Mouse (Mus musculus) midbrain, embryonic 15.5 days (tissue): ENCODE measurements at regions not wholly inside any gene's neighbourhood (a gene's known extent, or its start where the extent isn't known, plus 50 kb on each side); places are given as distances from the start of the nearest gene placed in this dataset.

ENCODE experiments used
- ATAC-seq: fragments of 200-750 bp; cut with Nextera tagmentation; replicated peaks from 2 replicates; pipeline ENCODE4 v1.8.0; 2017; ENCODE audit warnings: moderate TSS enrichment
- H3K27ac ChIP-seq: fragments of 300-500 bp; sonication (generic); 2 replicates; pipeline ENCODE4 v1.5.1; 2015; ENCODE audit warnings: mild to moderate bottlenecking, inconsistent platforms
- H3K27me3 ChIP-seq: fragments of 300-500 bp; sonication (generic); replicated peaks from 2 replicates; pipeline ENCODE4 v1.6.1; 2015; ENCODE audit warnings: inconsistent platforms
- H3K36me3 ChIP-seq: fragments of 300-500 bp; sonication (generic); replicated peaks from 2 replicates; pipeline ENCODE4 v1.6.1; 2015; ENCODE audit warnings: inconsistent platforms
- H3K4me1 ChIP-seq: fragments of 300-500 bp; sonication (generic); 2 replicates; pipeline ENCODE4 v1.6.1; 2015; ENCODE audit warnings: inconsistent platforms
- H3K4me2 ChIP-seq: fragments of 300-500 bp; sonication (generic); 2 replicates; pipeline ENCODE4 v1.6.1; 2015; ENCODE audit warnings: inconsistent platforms, mild to moderate bottlenecking, moderate library complexity
- H3K4me3 ChIP-seq: fragments of 300-500 bp; sonication (generic); 2 replicates; pipeline ENCODE4 v1.5.1; 2015; ENCODE audit warnings: mild to moderate bottlenecking, inconsistent platforms
- H3K9ac ChIP-seq: fragments of 300-500 bp; sonication (generic); 2 replicates; pipeline ENCODE4 v1.6.1; 2015; ENCODE audit warnings: mild to moderate bottlenecking, inconsistent platforms
- H3K9me3 ChIP-seq: fragments of 300-500 bp; sonication (generic); 2 replicates; pipeline ENCODE4 v1.6.1; 2016; ENCODE audit warnings: inconsistent platforms
- WGBS: fragments of 180-500 bp; shearing (Covaris S2); methylation state at CpG from one replicate; pipeline ENCODE4 v1.1.7; 2015; ENCODE audit warnings: mixed read lengths; 5-methylcytosine and 5-hydroxymethylcytosine counted together

DNA sequence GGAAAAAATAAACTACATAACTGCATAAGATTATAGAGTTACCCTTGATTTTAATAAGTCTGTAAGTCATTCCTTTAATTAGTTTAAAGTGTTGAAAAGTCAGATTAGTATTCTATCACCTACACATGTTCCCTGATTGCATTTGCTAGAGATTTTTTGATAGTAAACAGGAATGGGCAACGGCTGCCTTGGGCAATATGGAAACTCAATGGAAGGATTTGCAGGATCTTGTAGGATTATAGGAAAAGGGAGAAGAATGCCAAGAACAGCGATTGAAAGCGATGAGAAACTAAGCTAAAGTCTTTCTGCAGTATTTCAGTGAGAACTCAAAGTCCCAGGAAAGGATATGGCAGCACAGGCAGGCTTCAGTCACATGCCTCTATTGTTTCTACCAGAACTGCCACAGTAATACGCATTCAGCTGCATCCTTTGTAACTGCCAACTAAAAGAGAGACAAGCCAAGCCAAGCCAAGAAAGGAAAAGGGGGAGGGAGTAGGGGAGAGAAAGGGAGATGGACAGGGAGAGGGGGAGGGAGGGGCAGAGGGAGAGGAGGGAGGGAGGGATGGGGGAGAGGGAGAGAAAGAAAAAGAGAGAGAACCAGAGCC, 340.3 kb downstream of the Kif16b start:
- H3K4me3 ChIP-seq = no peak overlapping the region
- peak; percentile 89 for ATAC-seq
- no peak overlapping the region for H3K9ac ChIP-seq
- H3K27me3 ChIP-seq = no peaks in the 10 kb centered on the region
- no peaks in the 10 kb centered on the region for H3K36me3 ChIP-seq
- no peaks in the 10 kb centered on the region; the same call in 1 of the 2 replicates for H3K4me1 ChIP-seq
- no peak overlapping the region for H3K4me2 ChIP-seq
- 0 out of 2 replicates have a peak overlapping the region, but pooled peaks have one; percentile 42 for H3K27ac ChIP-seq
- no peaks in the 10 kb centered on the region for H3K9me3 ChIP-seq
- 8% methylated on average over 4 of the region's 4 CpGs for WGBS

- H3K4me1 ChIP-seq = no peaks in the 10 kb centered on the region; the same call in 1 of the 2 replicates
- no peak overlapping the region for H3K27ac ChIP-seq
- WGBS = 39% methylated on average over 3 of the region's 3 CpGs
- peak; percentile 64; the same call in 1 of the 2 replicates for ATAC-seq
- no peaks in the 10 kb centered on the region for H3K9me3 ChIP-seq
- H3K27me3 ChIP-seq = no peaks in the 10 kb centered on the region
- no peak overlapping the region for H3K4me2 ChIP-seq
- H3K9ac ChIP-seq = no peak overlapping the region
- H3K36me3 ChIP-seq = no peaks in the 10 kb centered on the region
- H3K4me3 ChIP-seq = no peak overlapping the region
Measured at GRCm38 (mm10) chr2:142560400-142560799, 340.9 kb downstream of the Kif16b start.

GRCm38 (mm10) chr2:142559946-142560345, 341.4 kb downstream of the Kif16b start:
- Histone ChIP-seq H3K9me3 (no peaks in the 10 kb centered on the region), H3K4me1 (no peaks in the 10 kb centered on the region; the same call in 1 of the 2 replicates), H3K4me2 (no peak overlapping the region), H3K4me3 (no peak overlapping the region), H3K27me3 (no peaks in the 10 kb centered on the region), H3K27ac (no peak overlapping the region), H3K36me3 (no peaks in the 10 kb centered on the region), H3K9ac (no peak overlapping the region)
- no peak for ATAC-seq

DNA sequence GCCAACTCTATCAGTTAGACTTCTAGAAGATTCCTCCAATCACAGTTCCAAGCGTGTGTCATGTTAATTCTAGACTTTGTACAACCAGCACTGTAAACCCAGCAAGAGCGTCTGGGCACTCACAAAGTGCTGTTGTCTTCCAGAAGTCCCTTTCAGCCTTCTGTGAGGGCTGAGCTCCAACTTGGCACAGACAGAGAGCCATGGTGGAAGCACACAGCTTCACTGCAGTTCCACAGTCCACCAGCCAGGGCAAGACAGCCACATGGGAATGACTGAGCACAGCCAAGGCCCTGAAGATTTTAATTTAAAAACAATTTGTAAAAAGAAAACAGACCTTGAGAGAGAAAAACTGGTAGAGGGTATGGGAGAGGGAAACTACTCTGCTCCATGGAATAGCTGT, 346.5 kb downstream of the Kif16b start:
- WGBS = 78% methylated on average over 2 of the region's 2 CpGs
- no peak overlapping the region for H3K4me3 ChIP-seq
- H3K4me2 ChIP-seq = no peak overlapping the region
- H3K36me3 ChIP-seq = no peaks in the 10 kb centered on the region
- no peak overlapping the region for H3K9ac ChIP-seq
- H3K4me1 ChIP-seq = no peaks in the 10 kb centered on the region
- no peaks in the 10 kb centered on the region for H3K9me3 ChIP-seq
- H3K27me3 ChIP-seq = no peaks in the 10 kb centered on the region
- ATAC-seq = no peak
- H3K27ac ChIP-seq = no peak overlapping the region

DNA sequence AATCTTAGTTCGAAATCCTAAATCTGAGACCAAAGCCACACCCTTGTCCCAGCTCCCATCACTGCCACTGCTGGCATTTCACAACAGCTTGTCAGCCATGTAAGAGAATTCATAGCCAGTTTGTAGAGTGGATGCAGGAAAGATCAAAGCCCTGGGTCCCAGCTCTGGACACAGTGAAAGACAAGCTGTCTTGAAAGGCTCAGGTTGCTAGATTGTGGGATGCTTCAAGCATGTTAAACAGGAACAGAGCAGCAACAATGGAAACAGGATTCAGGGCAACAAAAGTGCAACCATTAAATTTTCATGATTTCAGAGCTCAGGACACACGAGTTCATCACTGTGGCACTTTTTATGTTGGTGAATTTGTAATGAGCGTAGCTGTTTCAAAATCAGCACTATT, 349.6 kb downstream of the Kif16b start:
- H3K9me3 ChIP-seq = no peaks in the 10 kb centered on the region
- H3K36me3 ChIP-seq = no peaks in the 10 kb centered on the region
- no peak overlapping the region for H3K4me3 ChIP-seq
- 33% methylated on average over 3 of the region's 3 CpGs for WGBS
- H3K27ac ChIP-seq = no peak overlapping the region
- H3K27me3 ChIP-seq = no peaks in the 10 kb centered on the region
- ATAC-seq = no peak; the same call in 1 of the 2 replicates
- H3K4me1 ChIP-seq = no peaks in the 10 kb centered on the region
- no peak overlapping the region for H3K9ac ChIP-seq
- no peak overlapping the region for H3K4me2 ChIP-seq

GRCm38 (mm10) chr2:142548766-142549165, 352.6 kb downstream of the Kif16b start:
- H3K4me1 ChIP-seq = no peaks in the 10 kb centered on the region

DNA sequence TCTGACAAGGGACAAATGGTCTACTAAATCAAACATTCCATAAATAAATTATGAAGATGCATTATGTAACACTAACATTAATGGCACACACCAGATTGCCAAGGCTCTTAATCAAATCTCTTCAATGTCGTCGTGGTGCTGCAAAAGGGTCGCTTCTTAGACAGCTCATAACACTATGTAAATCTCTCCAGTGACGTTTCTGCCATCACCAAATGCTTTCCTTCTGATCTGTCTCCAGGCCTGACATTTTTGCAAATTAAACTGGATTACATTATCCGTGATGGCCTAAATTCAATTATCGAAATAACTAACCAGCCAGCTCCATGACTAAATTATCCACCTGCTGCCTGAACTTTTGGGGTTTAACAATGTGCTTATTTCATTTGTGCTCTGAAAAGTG, 356.4 kb downstream of the Kif16b start:
- Histone ChIP-seq H3K4me2 (no peak overlapping the region), H3K36me3 (no peaks in the 10 kb centered on the region), H3K27me3 (no peaks in the 10 kb centered on the region), H3K4me3 (no peak overlapping the region), H3K27ac (no peak overlapping the region), H3K4me1 (no peaks in the 10 kb centered on the region), H3K9ac (no peak overlapping the region), H3K9me3 (no peaks in the 10 kb centered on the region)
- 43% methylated on average over 6 of the region's 6 CpGs for WGBS
- 0 out of 2 replicates have a peak, but pooled peaks have one; percentile 52 for ATAC-seq

More at GRCm38 (mm10) chr2:142548766-142549165, 352.6 kb downstream of the Kif16b start:
- no peaks in the 10 kb centered on the region for H3K9me3 ChIP-seq
- ATAC-seq = no peak
- no peak overlapping the region for H3K4me2 ChIP-seq
- WGBS = 95% methylated on average over 4 of the region's 4 CpGs
- H3K36me3 ChIP-seq = no peaks in the 10 kb centered on the region
- no peak overlapping the region for H3K27ac ChIP-seq
- H3K4me3 ChIP-seq = no peak overlapping the region
- no peaks in the 10 kb centered on the region for H3K27me3 ChIP-seq
- no peak overlapping the region for H3K9ac ChIP-seq

GRCm38 (mm10) chr2:142539980-142540379, 361.4 kb downstream of the Kif16b start:
- H3K36me3 ChIP-seq = no peaks in the 10 kb centered on the region
- no peak overlapping the region for H3K27ac ChIP-seq
- 84% methylated on average over 1 of the region's 1 CpGs for WGBS
- H3K4me3 ChIP-seq = no peak overlapping the region
- no peak overlapping the region for H3K4me2 ChIP-seq
- H3K4me1 ChIP-seq = no peaks in the 10 kb centered on the region
- ATAC-seq = no peak
- no peaks in the 10 kb centered on the region for H3K9me3 ChIP-seq
- no peaks in the 10 kb centered on the region for H3K27me3 ChIP-seq
- no peak overlapping the region for H3K9ac ChIP-seq

GRCm38 (mm10) chr2:142533555-142533954, 367.8 kb downstream of the Kif16b start:
- H3K36me3 ChIP-seq = no peaks in the 10 kb centered on the region
- H3K9ac ChIP-seq = no peak overlapping the region
- H3K27ac ChIP-seq = no peak overlapping the region
- ATAC-seq = peak; percentile 78
- no peaks in the 10 kb centered on the region for H3K9me3 ChIP-seq
- no peak overlapping the region for H3K4me2 ChIP-seq
- no peak overlapping the region for H3K4me3 ChIP-seq
- H3K4me1 ChIP-seq = no peaks in the 10 kb centered on the region
- WGBS = 75% methylated on average over 8 of the region's 8 CpGs
- H3K27me3 ChIP-seq = no peaks in the 10 kb centered on the region

DNA sequence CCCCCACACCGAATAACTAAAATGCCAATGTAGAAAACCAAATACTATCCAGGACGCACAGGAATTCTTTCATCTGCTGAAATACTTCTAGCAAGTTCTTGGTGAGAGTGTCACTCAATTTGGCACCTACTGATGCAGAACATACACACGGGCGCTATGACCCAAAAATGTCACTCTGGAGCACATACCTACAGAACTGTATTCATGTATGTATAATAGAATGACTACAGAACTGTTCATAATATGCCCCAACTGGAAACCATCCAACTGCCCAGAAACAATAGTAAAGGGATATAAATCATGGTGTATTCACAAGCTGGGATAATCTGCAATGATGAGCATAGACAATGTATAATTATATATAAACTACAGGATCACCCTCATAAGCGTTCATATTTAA, 378.9 kb downstream of the Kif16b start:
- Histone ChIP-seq H3K36me3 (no peaks in the 10 kb centered on the region), H3K9ac (no peak overlapping the region), H3K4me1 (no peaks in the 10 kb centered on the region), H3K4me3 (no peak overlapping the region), H3K9me3 (no peaks in the 10 kb centered on the region), H3K27ac (no peak overlapping the region), H3K4me2 (no peak overlapping the region), H3K27me3 (no peaks in the 10 kb centered on the region)
- ATAC-seq = no peak
- 92% methylated on average over 5 of the region's 5 CpGs for WGBS

DNA sequence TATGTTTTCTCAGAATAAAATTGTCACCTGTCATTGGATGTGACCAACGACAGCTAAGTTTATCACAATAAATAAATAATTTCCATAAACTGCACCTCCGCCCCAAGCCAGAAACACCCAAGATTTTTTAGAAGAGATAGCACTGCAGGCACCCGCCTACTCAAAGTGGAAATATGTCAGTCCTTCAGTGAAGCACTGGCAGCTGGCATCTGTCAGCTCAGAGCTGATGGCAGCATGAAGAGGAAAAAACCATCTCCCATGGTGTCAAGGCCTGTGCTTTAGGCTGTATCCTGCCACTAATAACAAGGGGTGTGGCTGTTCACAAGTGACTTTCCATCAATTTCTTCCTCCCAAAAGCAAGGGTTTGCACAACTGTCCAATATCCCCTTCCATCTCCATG, 383.6 kb downstream of the Kif16b start:
- Histone ChIP-seq H3K9ac (no peak overlapping the region), H3K4me2 (no peak overlapping the region), H3K36me3 (no peaks in the 10 kb centered on the region), H3K27ac (no peak overlapping the region), H3K27me3 (no peaks in the 10 kb centered on the region), H3K4me3 (no peak overlapping the region), H3K4me1 (peaks cover 4% of the 10 kb centered on the region; the same call in 1 of the 2 replicates), H3K9me3 (no peaks in the 10 kb centered on the region)
- no peak for ATAC-seq
- 89% methylated on average over 3 of the region's 3 CpGs for WGBS

DNA sequence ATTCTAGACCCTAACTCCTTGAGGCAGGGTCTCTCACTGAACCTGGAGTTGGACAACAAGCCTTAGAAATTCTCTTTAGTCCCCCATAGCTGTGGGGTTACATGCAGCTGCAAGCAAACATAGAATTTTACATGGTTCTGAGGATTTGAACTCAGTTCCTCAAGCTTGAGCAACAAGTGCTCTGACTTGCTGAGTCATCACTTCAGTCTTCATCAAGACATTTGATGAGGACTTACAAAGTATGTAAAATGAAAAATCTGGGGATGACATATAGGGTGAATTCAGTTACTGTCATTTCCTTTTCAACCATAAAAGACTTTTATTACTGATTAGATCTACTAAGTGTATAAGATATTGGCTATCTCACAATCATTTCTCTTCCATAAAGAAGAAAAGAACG, 396.1 kb downstream of the Kif16b start:
- Histone ChIP-seq H3K27me3 (no peaks in the 10 kb centered on the region), H3K36me3 (no peaks in the 10 kb centered on the region), H3K9me3 (no peaks in the 10 kb centered on the region), H3K27ac (no peak overlapping the region), H3K9ac (no peak overlapping the region), H3K4me3 (no peak overlapping the region), H3K4me1 (no peaks in the 10 kb centered on the region), H3K4me2 (no peak overlapping the region)
- 94% methylated on average over 1 of the region's 1 CpGs for WGBS
- no peak for ATAC-seq
